Mouse (Mus musculus) embryonic facial prominence, embryonic 13.5 days (tissue): ENCODE results near the gene Twf2. TPM values are rescaled to one million over a fixed set of nuclear protein-coding genes. Genes with fewer than 3 reads are reported as not detected.
A peak's percentile ranks its signal among the peaks of the same experiment; 100 is the strongest.

Source experiments
- ATAC-seq: fragments of 200-750 bp; cut with Nextera tagmentation; 2 replicates; pipeline ENCODE4 v1.8.0; 2017; ENCODE audit warnings: low read depth; ENCODE audit not compliant: insufficient number of reproducible peaks, insufficient read depth, low FRiP score, low TSS enrichment
- H3K27ac ChIP-seq: fragments of 300-500 bp; sonication (generic); 2 replicates; pipeline ENCODE4 v1.5.1; 2015; ENCODE audit warnings: moderate library complexity, mild to moderate bottlenecking, inconsistent platforms
- H3K27me3 ChIP-seq: fragments of 300-500 bp; sonication (generic); 2 replicates; pipeline ENCODE4 v1.6.1; 2015; ENCODE audit warnings: mild to moderate bottlenecking, inconsistent platforms
- H3K36me3 ChIP-seq: fragments of 300-500 bp; sonication (generic); 2 replicates; pipeline ENCODE4 v1.6.1; 2015; ENCODE audit warnings: mild to moderate bottlenecking, inconsistent platforms
- H3K4me1 ChIP-seq: fragments of 300-500 bp; sonication (generic); 2 replicates; pipeline ENCODE4 v1.6.1; 2015; ENCODE audit warnings: inconsistent platforms
- H3K4me2 ChIP-seq: fragments of 300-500 bp; sonication (generic); 2 replicates; pipeline ENCODE4 v1.6.1; 2015; ENCODE audit warnings: moderate library complexity, mild to moderate bottlenecking, inconsistent platforms
- H3K4me3 ChIP-seq: fragments of 300-500 bp; sonication (generic); 2 replicates; pipeline ENCODE4 v1.5.1; 2015; ENCODE audit warnings: mild to moderate bottlenecking, inconsistent platforms
- H3K9ac ChIP-seq: fragments of 300-500 bp; sonication (generic); 2 replicates; pipeline ENCODE4 v1.6.1; 2015; ENCODE audit warnings: mild to moderate bottlenecking, inconsistent platforms
- H3K9me3 ChIP-seq: fragments of 300-500 bp; sonication (generic); 2 replicates; pipeline ENCODE4 v1.6.1; 2016; ENCODE audit warnings: inconsistent platforms
- WGBS: fragments of 180-500 bp; shearing (Covaris S2); methylation state at CpG from one replicate; pipeline ENCODE4 v1.1.7; 2015; ENCODE audit warnings: mixed read lengths; 5-methylcytosine and 5-hydroxymethylcytosine counted together
- polyA plus RNA-seq: library from polyadenylated mRNA; unstranded; fragments of >200 nt; fragmentation: Nextera tagmentation; extraction: Ambion mirVana; gene quantifications from 2 replicates; pipeline ENCODE4 v1.2.1, GENCODE M21; 2015

Twf2 gene
- polyA plus RNA-seq, 1 experiment from 2014 or later, result 60.5 TPM

GRCm38 (mm10) chr9:106215341-106216125, 12.6 kb downstream of the Twf2 start:
- Histone ChIP-seq H3K9me3 (no peaks in the 10 kb centered on the region), H3K4me1 (peaks cover 13% of the 10 kb centered on the region), H3K36me3 (peaks cover 33% of the 10 kb centered on the region), H3K4me3 (no peak overlapping the region), H3K27ac (no peak overlapping the region), H3K9ac (no peak overlapping the region), H3K27me3 (no peaks in the 10 kb centered on the region), H3K4me2 (no peak overlapping the region)
- ATAC-seq, result no peak
- 87% methylated on average over 6 of the region's 6 CpGs for WGBS

GRCm38 (mm10) chr9:106216971-106217370, 14.1 kb downstream of the Twf2 start:
- H3K4me1 ChIP-seq, result peaks cover 4% of the 10 kb centered on the region; the same call in 1 of the 2 replicates
- no peak overlapping the region for H3K4me2 ChIP-seq
- no peak overlapping the region for H3K9ac ChIP-seq
- no peak for ATAC-seq
- peaks cover 33% of the 10 kb centered on the region for H3K36me3 ChIP-seq
- H3K27ac ChIP-seq, result no peak overlapping the region
- H3K27me3 ChIP-seq, result no peaks in the 10 kb centered on the region
- no peaks in the 10 kb centered on the region for H3K9me3 ChIP-seq
- H3K4me3 ChIP-seq, result no peak overlapping the region
- 85% methylated on average over 7 of the region's 7 CpGs for WGBS

DNA sequence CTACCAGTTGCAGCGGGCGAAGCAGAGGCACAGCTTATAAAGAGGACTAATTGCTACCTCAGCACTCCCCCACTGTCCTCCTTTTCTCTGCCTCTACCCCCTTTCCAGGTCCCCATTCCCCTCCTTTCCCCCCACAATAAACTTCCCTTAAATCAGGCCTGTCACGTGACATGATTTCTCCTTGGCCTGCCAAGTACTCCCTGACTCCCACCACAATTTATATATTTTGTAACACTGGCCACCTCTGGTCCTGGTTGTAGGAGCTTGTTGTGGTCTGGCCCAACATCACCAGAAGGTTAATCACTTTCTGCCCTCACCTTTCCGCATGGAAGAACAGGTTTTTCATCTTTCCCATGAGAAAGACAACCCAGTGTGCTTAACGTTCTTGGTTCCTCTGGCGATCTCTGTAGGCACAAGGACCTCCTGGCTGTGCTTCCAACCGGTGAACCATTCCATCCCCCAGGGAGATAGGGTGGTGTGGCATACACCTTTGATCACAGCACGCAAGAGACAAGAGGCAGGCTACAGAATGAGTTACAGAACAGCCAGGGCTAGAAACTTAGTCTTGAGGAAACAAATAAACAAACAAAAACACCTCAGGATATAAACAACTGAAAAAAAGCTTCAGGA, 18.1 kb downstream of the Twf2 start:
- Histone ChIP-seq H3K4me1 (peaks cover 4% of the 10 kb centered on the region), H3K27me3 (peaks cover 16% of the 10 kb centered on the region), H3K4me2 (no peak overlapping the region), H3K4me3 (no peak overlapping the region), H3K9ac (no peak overlapping the region), H3K9me3 (no peaks in the 10 kb centered on the region), H3K36me3 (no peaks in the 10 kb centered on the region), H3K27ac (no peak overlapping the region)
- no peak for ATAC-seq
- WGBS, result 67% methylated on average over 8 of the region's 8 CpGs

- peaks cover 10% of the 10 kb centered on the region for H3K4me1 ChIP-seq
- no peak within 1 kb of the TSS for H3K4me2 ChIP-seq
- H3K27ac ChIP-seq, result no peak within 1 kb of the TSS
- no peak within 1 kb of the TSS for H3K4me3 ChIP-seq
- no peaks in the 10 kb centered on the region for H3K36me3 ChIP-seq
- 75% methylated on average over 4 of the region's 4 CpGs for WGBS
- H3K27me3 ChIP-seq, result peaks cover 22% of the 10 kb centered on the region
- H3K9me3 ChIP-seq, result no peaks in the 10 kb centered on the region
- H3K9ac ChIP-seq, result no peak within 1 kb of the TSS
- ATAC-seq, result no peak
Observed at GRCm38 (mm10) chr9:106222261-106222851, 19.4 kb downstream of the Twf2 start, which contains the start of gene Tlr9. Tlr9 (plus strand) TSS chr9:106222598.

DNA sequence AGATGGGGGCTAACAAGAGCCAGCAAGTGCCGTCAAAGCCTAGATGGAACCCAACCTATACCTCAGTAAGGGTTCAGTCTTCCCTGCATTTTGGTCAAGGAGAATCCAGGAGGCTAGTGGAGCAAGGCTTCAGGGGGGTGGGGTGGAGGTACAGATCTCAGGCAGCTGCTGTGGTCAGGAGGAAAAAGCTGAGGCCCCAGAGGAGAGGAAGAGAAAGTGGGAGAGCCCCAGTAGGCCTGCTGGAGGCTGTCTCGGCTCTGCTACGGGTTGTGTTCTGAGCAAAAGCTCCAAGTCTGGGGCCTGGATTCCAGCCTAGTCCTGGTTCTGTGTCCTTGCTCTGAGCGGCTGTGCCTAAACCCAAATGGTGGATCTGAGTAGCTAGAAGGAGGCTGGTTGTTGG, 20.1 kb downstream of the Twf2 start:
- Histone ChIP-seq H3K27ac (no peak overlapping the region), H3K4me1 (peaks cover 10% of the 10 kb centered on the region), H3K4me3 (no peak overlapping the region), H3K27me3 (peaks cover 22% of the 10 kb centered on the region), H3K4me2 (no peak overlapping the region), H3K36me3 (no peaks in the 10 kb centered on the region), H3K9me3 (no peaks in the 10 kb centered on the region), H3K9ac (no peak overlapping the region)
- 88% methylated on average over 4 of the region's 4 CpGs for WGBS
- no peak for ATAC-seq

- 61% methylated on average over 24 of the region's 24 CpGs for WGBS
- H3K4me2 ChIP-seq, result peak overlapping the region; percentile 76
- ATAC-seq, result no peak
- H3K27ac ChIP-seq, result no peak overlapping the region
- peaks cover 22% of the 10 kb centered on the region for H3K27me3 ChIP-seq
- peak overlapping the region; percentile 44 for H3K4me3 ChIP-seq
- peak overlapping the region; percentile 71 for H3K9ac ChIP-seq
- no peaks in the 10 kb centered on the region for H3K9me3 ChIP-seq
- peaks cover 10% of the 10 kb centered on the region for H3K4me1 ChIP-seq
- H3K36me3 ChIP-seq, result no peaks in the 10 kb centered on the region
Observed at GRCm38 (mm10) chr9:106225469-106226150, 22.7 kb downstream of the Twf2 start.

GRCm38 (mm10) chr9:106226151-106226682, 23.3 kb downstream of the Twf2 start:
- Histone ChIP-seq H3K4me2 (peak overlapping the region; percentile 76), H3K4me1 (peaks cover 10% of the 10 kb centered on the region), H3K27ac (no peak overlapping the region), H3K9me3 (no peaks in the 10 kb centered on the region), H3K4me3 (peak overlapping the region; percentile 44), H3K27me3 (peaks cover 22% of the 10 kb centered on the region), H3K9ac (peak overlapping the region; percentile 71), H3K36me3 (no peaks in the 10 kb centered on the region)
- ATAC-seq, result peak; percentile 33; the same call in 1 of the 2 replicates
- WGBS, result 6% methylated on average over 34 of the region's 34 CpGs

GRCm38 (mm10) chr9:106227790-106228429, 25.0 kb downstream of the Twf2 start:
- no peak overlapping the region for H3K4me2 ChIP-seq
- no peaks in the 10 kb centered on the region for H3K9me3 ChIP-seq
- peaks cover 22% of the 10 kb centered on the region for H3K27me3 ChIP-seq
- H3K9ac ChIP-seq, result no peak overlapping the region
- ATAC-seq, result no peak
- H3K36me3 ChIP-seq, result peaks cover 13% of the 10 kb centered on the region
- no peak overlapping the region for H3K4me3 ChIP-seq
- no peak overlapping the region for H3K27ac ChIP-seq
- WGBS, result 66% methylated on average over 8 of the region's 8 CpGs
- peaks cover 10% of the 10 kb centered on the region for H3K4me1 ChIP-seq

DNA sequence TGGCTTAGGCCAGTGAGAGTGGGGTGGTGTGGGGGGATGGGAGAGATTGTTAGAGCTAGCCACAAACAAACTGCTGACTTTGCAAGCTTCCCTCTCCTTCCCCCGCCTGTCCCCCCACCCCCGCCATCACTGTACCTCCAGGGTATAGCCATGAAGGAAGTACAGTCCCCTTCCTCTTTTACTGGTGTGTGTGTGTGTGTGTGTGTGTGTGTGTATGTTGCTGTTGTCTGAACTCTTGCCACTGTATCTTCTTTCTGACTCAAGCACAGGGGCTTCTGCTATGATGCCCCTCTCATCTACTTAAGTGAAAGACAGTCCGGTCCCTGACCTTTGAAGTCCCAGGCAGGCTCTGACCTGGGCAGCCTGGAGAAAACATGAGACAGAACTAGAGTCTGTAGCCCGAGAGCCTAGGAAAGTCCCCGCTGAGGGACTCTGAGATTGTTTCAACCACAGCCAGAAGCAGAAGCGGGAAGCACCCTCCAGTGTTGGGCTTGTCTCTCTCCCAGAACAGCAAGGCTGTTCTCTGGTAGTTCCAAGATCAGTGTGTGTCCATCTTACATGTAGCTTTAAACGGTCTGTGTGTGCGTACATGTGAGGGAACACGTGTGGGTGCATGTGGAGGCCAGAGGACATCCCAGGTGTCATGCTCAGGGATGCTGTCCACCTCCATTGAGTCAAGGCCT, 27.3 kb downstream of the Twf2 start:
- Histone ChIP-seq H3K4me1 (peaks cover 10% of the 10 kb centered on the region), H3K4me2 (no peak overlapping the region), H3K9me3 (no peaks in the 10 kb centered on the region), H3K9ac (no peak overlapping the region), H3K4me3 (no peak overlapping the region), H3K36me3 (peaks cover 35% of the 10 kb centered on the region), H3K27me3 (peaks cover 15% of the 10 kb centered on the region), H3K27ac (no peak overlapping the region)
- 61% methylated on average over 9 of the region's 9 CpGs for WGBS
- ATAC-seq, result no peak

GRCm38 (mm10) chr9:106230734-106231106, 27.8 kb downstream of the Twf2 start:
- Histone ChIP-seq H3K9ac (no peak overlapping the region), H3K36me3 (peaks cover 41% of the 10 kb centered on the region), H3K4me1 (peaks cover 9% of the 10 kb centered on the region), H3K4me3 (no peak overlapping the region), H3K4me2 (no peak overlapping the region), H3K27ac (no peak overlapping the region), H3K27me3 (peaks cover 9% of the 10 kb centered on the region), H3K9me3 (no peaks in the 10 kb centered on the region)
- no peak for ATAC-seq
- 40% methylated on average over 3 of the region's 3 CpGs for WGBS
